Mouse (Mus musculus) MEL (cell line): ENCODE data around the gene Dnajb5.

ENCODE experiments used
- MAFK ChIP-seq: IDR thresholded peaks from 2 replicates; pipeline ENCODE4 v1.6.1; 2011; ENCODE audit warnings: low read depth, mild to moderate bottlenecking, low read length, improper control_type of control experiment, borderline replicate concordance
- POLR2A ChIP-seq, 2 experiments: IDR thresholded peaks; 2 replicates each; pipeline ENCODE4 v1.6.1; 2011 to 2012; ENCODE audit warnings: low read length in 2 of 2, mild to moderate bottlenecking in 2 of 2, control low read depth in 1 of 2, improper control_type of control experiment in 1 of 2, low read depth in 1 of 2, moderate library complexity in 1 of 2; ENCODE audit not compliant: control insufficient read depth in 1 of 2, insufficient read depth in 1 of 2, poor library complexity in 1 of 2

DNA sequence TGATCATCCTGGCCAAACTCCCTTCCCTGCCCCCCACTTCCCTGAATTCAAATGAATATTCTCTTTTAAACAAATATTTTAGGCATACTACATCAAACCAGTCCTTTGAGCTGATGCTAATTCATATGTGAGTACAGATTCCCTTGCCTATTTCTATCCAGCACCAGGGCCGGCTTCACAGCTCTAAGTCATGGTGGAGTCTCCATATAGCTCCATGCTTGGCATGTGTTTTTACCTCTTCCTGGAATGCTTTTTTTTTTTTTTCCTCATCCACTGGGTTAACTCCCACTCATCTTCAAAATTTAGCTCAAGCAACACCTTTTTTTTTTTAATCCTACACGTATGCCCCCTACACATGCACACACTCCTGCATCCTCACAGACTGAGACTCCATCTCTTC, 28.1 kb upstream of the Dnajb5 start:
- no peak for TF ChIP-seq MAFK
- TF ChIP-seq POLR2A (IDR thresholded peaks at IDR 0.05; ENCODE audit: control insufficient read depth in 1 of 2, insufficient read depth in 1 of 2, low read depth in 1 of 2, low read length in 2 of 2, poor library complexity in 1 of 2) = no peak
